Comparison of ENCODE assay signal across 7 mouse cellular contexts in genomic region chr2:116070614-116071425, GRCm38 (mm10). TPM values are rescaled to one million over a fixed set of nuclear protein-coding genes. Genes with fewer than 3 reads are reported as not detected.
DNase-seq lines count a peak whose midpoint lies in the region; ATAC-seq and TF ChIP-seq lines count a peak whose summit lies in the region.

No protein-coding gene starts in this region.

- H3K4me3 ChIP-seq in lung, embryonic 14.5 days (ENCODE audit: low read depth, low read length): peak overlapping the region; percentile 70; the same call in 1 of the 2 replicates
- peak overlapping the region; percentile 83 for H3K4me3 ChIP-seq in forebrain, embryonic 16.5 days (replicated peaks; ENCODE audit: low read length)
- peak overlapping the region; percentile 28; the same call in 1 of the 2 replicates for H3K4me3 ChIP-seq in limb, embryonic 15.5 days
- H3K4me3 ChIP-seq in stomach, embryonic 16.5 days (replicated peaks; ENCODE audit: low read length): peak overlapping the region; percentile 67

- H3K9ac ChIP-seq in lung, embryonic 14.5 days: no peak overlapping the region; the same call in 1 of the 2 replicates
- peak overlapping the region; percentile 88 for H3K9ac ChIP-seq in forebrain, embryonic 16.5 days (replicated peaks; ENCODE audit: low read depth, low read length)
- H3K9ac ChIP-seq in limb, embryonic 15.5 days: no peak overlapping the region
- peak overlapping the region; percentile 76 for H3K9ac ChIP-seq in stomach, embryonic 16.5 days (ENCODE audit: low read length)

- H3K27me3 ChIP-seq in lung, embryonic 14.5 days (ENCODE audit: insufficient read depth, low read length): peaks cover 36% of the 10 kb centered on the region
- H3K27me3 ChIP-seq in forebrain, embryonic 16.5 days (replicated peaks; ENCODE audit: control insufficient read depth, insufficient read depth, low read length): no peaks in the 10 kb centered on the region
- peaks cover 87% of the 10 kb centered on the region for H3K27me3 ChIP-seq in limb, embryonic 15.5 days
- H3K27me3 ChIP-seq in stomach, embryonic 16.5 days (ENCODE audit: control insufficient read depth, insufficient read depth, low read length): no peaks in the 10 kb centered on the region

- DNase-seq in lung, embryonic 14.5 days: no peak
- no peak for DNase-seq in lung, postnatal 25 days (ENCODE audit: low spot score)
- DNase-seq in left cerebral cortex, adult 18-20 months (ENCODE audit: low spot score in 2 of 2): no peak
- no peak for DNase-seq in cerebellum, adult 9-11 months

- no peak for TF ChIP-seq CTCF in lung, embryonic 14.5 days (IDR thresholded peaks at IDR 0.05; ENCODE audit: low read depth)

- H3K9me3 ChIP-seq in lung, embryonic 14.5 days (ENCODE audit: low read depth, low read length): no peaks in the 10 kb centered on the region
- H3K9me3 ChIP-seq in forebrain, embryonic 16.5 days (ENCODE audit: control insufficient read depth, low read length): no peaks in the 10 kb centered on the region
- H3K9me3 ChIP-seq in limb, embryonic 15.5 days: no peaks in the 10 kb centered on the region
- H3K9me3 ChIP-seq in stomach, embryonic 16.5 days (replicated peaks; ENCODE audit: control insufficient read depth, low read length): no peaks in the 10 kb centered on the region

- no peaks in the 10 kb centered on the region for H3K4me1 ChIP-seq in lung, embryonic 14.5 days (ENCODE audit: insufficient read depth)
- peaks cover 26% of the 10 kb centered on the region for H3K4me1 ChIP-seq in forebrain, embryonic 16.5 days (replicated peaks; ENCODE audit: control insufficient read depth, insufficient read depth, low read length)
- H3K4me1 ChIP-seq in limb, embryonic 15.5 days: peaks cover 29% of the 10 kb centered on the region
- peaks cover 12% of the 10 kb centered on the region for H3K4me1 ChIP-seq in stomach, embryonic 16.5 days (ENCODE audit: control insufficient read depth, insufficient read depth, low read length)

- no peaks in the 10 kb centered on the region for H3K36me3 ChIP-seq in lung, embryonic 14.5 days (ENCODE audit: insufficient read depth)
- no peaks in the 10 kb centered on the region for H3K36me3 ChIP-seq in forebrain, embryonic 16.5 days (ENCODE audit: control insufficient read depth, insufficient read depth)
- H3K36me3 ChIP-seq in limb, embryonic 15.5 days: no peaks in the 10 kb centered on the region
- no peaks in the 10 kb centered on the region for H3K36me3 ChIP-seq in stomach, embryonic 16.5 days (ENCODE audit: control insufficient read depth, insufficient read depth, low read length)

- WGBS in lung, embryonic 14.5 days: 22% methylated on average over 10 of the region's 10 CpGs
- WGBS in forebrain, embryonic 16.5 days: 7% methylated on average over 10 of the region's 10 CpGs
- 12% methylated on average over 10 of the region's 10 CpGs for WGBS in limb, embryonic 15.5 days
- 19% methylated on average over 10 of the region's 10 CpGs for WGBS in stomach, embryonic 16.5 days

- no peak for ATAC-seq in lung, embryonic 14.5 days (ENCODE audit: insufficient read depth)
- no peak for ATAC-seq in forebrain, embryonic 16.5 days
- ATAC-seq in limb, embryonic 15.5 days (ENCODE audit: insufficient number of reproducible peaks, low FRiP score, low TSS enrichment, low read depth): no peak
- ATAC-seq in stomach, embryonic 16.5 days (ENCODE audit: insufficient read depth, low FRiP score): no peak

- peak overlapping the region; percentile 83 for H3K4me2 ChIP-seq in lung, embryonic 14.5 days
- peak overlapping the region; percentile 77 for H3K4me2 ChIP-seq in forebrain, embryonic 16.5 days (ENCODE audit: low read length)
- H3K4me2 ChIP-seq in limb, embryonic 15.5 days: no peak overlapping the region
- H3K4me2 ChIP-seq in stomach, embryonic 16.5 days (ENCODE audit: low read depth, low read length): peak overlapping the region; percentile 81

- no peak overlapping the region for H3K27ac ChIP-seq in lung, embryonic 14.5 days (ENCODE audit: low read depth)
- H3K27ac ChIP-seq in forebrain, embryonic 16.5 days (ENCODE audit: low read length): peak overlapping the region; percentile 90
- H3K27ac ChIP-seq in limb, embryonic 15.5 days: no peak overlapping the region
- peak overlapping the region; percentile 85 for H3K27ac ChIP-seq in stomach, embryonic 16.5 days (ENCODE audit: low read length)

RNA-seq across cellular contexts. Expression of gene Meis2, which starts 5.2 kb away (rescaled TPM):
- 31.4 and 33.1 TPM in 2 replicates for polyA plus RNA-seq in lung, embryonic 14.5 days (2014; fragmentation: Nextera tagmentation; extraction: Ambion mirVana)
- polyA plus RNA-seq in forebrain, embryonic 16.5 days (2015; fragmentation: Nextera tagmentation; extraction: Ambion mirVana): 143 and 154 TPM in 2 replicates
- 13.7 and 17.1 TPM in 2 replicates for polyA plus RNA-seq in limb, embryonic 15.5 days (2015; fragmentation: Nextera tagmentation; extraction: Ambion mirVana)
- polyA plus RNA-seq in stomach, embryonic 16.5 days (2015; fragmentation: Nextera tagmentation; extraction: Ambion mirVana): 42.8 and 43.3 TPM in 2 replicates
- total RNA-seq in left cerebral cortex, adult 18-20 months (2021): 100 to 1,000 TPM; 109 to 117 TPM

Comparison
In these comparisons a context has a peak if more than half of its experiments do, and no peak if none do; other contexts are left out.
1. H3K27ac ChIP-seq: peak in forebrain, embryonic 16.5 days (single experiment) and stomach, embryonic 16.5 days (single experiment); none in lung, embryonic 14.5 days (single experiment) and limb, embryonic 15.5 days (single experiment).
2. H3K4me3 ChIP-seq: peak in every context shown above with its lines; median percentile 83 in forebrain, embryonic 16.5 days; 70 in lung, embryonic 14.5 days; 67 in stomach, embryonic 16.5 days; 28 in limb, embryonic 15.5 days.
3. H3K9ac ChIP-seq: peak in forebrain, embryonic 16.5 days (single experiment) and stomach, embryonic 16.5 days (single experiment); none in lung, embryonic 14.5 days (single experiment) and limb, embryonic 15.5 days (single experiment).